In the genomic region with DNA sequence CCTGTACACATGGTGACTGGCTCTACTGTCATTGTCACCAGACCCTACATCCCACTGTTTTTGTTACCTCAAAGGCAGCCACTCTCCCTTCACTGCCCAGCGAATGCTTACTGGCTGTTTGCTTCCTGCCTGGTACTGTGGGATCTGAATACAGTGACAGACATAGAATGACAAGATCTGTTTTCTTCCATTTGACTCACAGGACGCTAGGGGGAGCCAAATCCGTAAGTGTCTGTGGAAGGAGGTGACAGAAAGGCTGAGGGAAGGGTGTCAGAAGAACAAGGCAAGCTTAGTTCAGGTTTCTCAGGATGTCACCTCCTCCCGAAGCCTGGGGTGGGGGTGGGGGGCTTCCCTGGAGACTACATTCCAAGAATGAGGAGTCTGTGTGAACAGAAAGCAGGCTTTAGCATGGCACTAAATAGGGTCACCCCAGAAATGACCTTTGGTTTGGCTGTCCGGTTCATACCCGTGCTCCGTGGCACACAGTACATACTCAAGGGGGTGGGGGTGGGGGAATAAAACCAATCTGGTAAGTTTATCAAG, we compare ENCODE assay signal across 9 mouse cellular contexts. TPM values are rescaled to one million over a fixed set of nuclear protein-coding genes. Genes with fewer than 3 reads are reported as not detected.
A peak's percentile ranks its signal among the peaks of the same experiment; 100 is the strongest.
DNase-seq lines count a peak whose midpoint lies in the region; ATAC-seq and TF ChIP-seq lines count a peak whose summit lies in the region.
"Had no signal": no experiment of that assay in that cellular context is flagged by ENCODE, and none has a peak within 500 bp of the region (broad histone marks: within the 10 kb centered on the region; RNA-seq: fewer than 3 reads in every experiment).

No protein-coding gene starts in this region.

- H3K27ac ChIP-seq in gastrocnemius, adult 2 months = peak overlapping the region; percentile 85

- peak; percentile 35 for DNase-seq in 3134 (ENCODE audit: extremely low read depth, insufficient read length, low spot score)
- peak; percentile 74 for DNase-seq in gastrocnemius, adult 2 months
- peak; percentile 75 to 77 for DNase-seq in left cerebral cortex, postnatal 10 days (ENCODE audit: extremely low spot score in 1 of 2, low spot score in 2 of 2)
- DNase-seq in right cerebral cortex, postnatal 25 days = peak; percentile 70

- H3K4me3 ChIP-seq in gastrocnemius, adult 2 months = peak overlapping the region; percentile 57
- H3K4me3 ChIP-seq: erythroblast, embryonic 14.5 days had no signal

- peak; percentile 76 for TF ChIP-seq CTCF in gastrocnemius, adult 2 months (IDR thresholded peaks at IDR 0.05)

- intact Hi-C loops in gastrocnemius, adult 2 months (cut with DNase I) = loop anchor here (2.0 to 5.0 kb wide), 7 partner anchors 91 to 971 kb away; a partner anchor contains a TSS
- intact Hi-C loops in left cerebral cortex, postnatal 10 days (cut with DNase I) = loop anchor here (5.0 to 10.0 kb wide), 6 partner anchors 236 to 971 kb away; no protein-coding TSS in a partner anchor

- ATAC-seq in activated CD4-positive, CD25-positive, alpha-beta regulatory T cell, adult 4 months = peak; percentile 82
- peak; percentile 87 for ATAC-seq in common myeloid progenitor, adult 5-6 weeks (replicated peaks; ENCODE audit: low read depth, poor library complexity, severe bottlenecking)
- peak; percentile 65 for ATAC-seq in inflammation-experienced regulatory T-cells, adult 6 months
- peak; percentile 94 for ATAC-seq in megakaryocyte progenitor cell, adult 5-6 weeks (replicated peaks; ENCODE audit: poor library complexity)

RNA-seq across cellular contexts. Expression of a gene that starts 43.6 kb away (rescaled TPM):
- polyA plus RNA-seq in activated CD4-positive, CD25-positive, alpha-beta regulatory T cell, adult 4 months (2017; shearing (Covaris generic)) = not detected
- not detected in 2 replicates for total RNA-seq in common myeloid progenitor, adult 5-6 weeks (2017)
- 100 to 1,000 TPM in 1 of 2 experiments, 10 to 100 TPM in 1; 60.5 to 195 TPM for total RNA-seq in gastrocnemius, adult 2 months (2021)
- polyA plus RNA-seq in inflammation-experienced regulatory T-cells, adult 6 months (2017; shearing (Covaris generic)) = not detected
- 1 to 10 TPM; 1.3 to 2.3 TPM for total RNA-seq in left cerebral cortex, postnatal 10 days (2021)
- not detected in 2 replicates for total RNA-seq in megakaryocyte progenitor cell, adult 5-6 weeks (2015)
- total RNA-seq in megakaryocyte progenitor cell, adult 5-6 weeks (2017) = 0.30 TPM in 1 of 2 replicates, not detected in the other
- polyA plus RNA-seq: erythroblast, embryonic 14.5 days had no signal

Comparison
In these comparisons a context has a peak if more than half of its experiments do, and no peak if none do; other contexts are left out.
1. Peak in every context shown above with its lines: DNase-seq, ATAC-seq, H3K4me3 ChIP-seq and H3K27ac ChIP-seq.
2. RNA of a gene that starts 43.6 kb away (total RNA-seq): 60.5 to 195 TPM in gastrocnemius, adult 2 months; 1.3 to 2.3 TPM in left cerebral cortex, postnatal 10 days, not detected in common myeloid progenitor, adult 5-6 weeks and 0.30 TPM in megakaryocyte progenitor cell, adult 5-6 weeks; every median in the first group is over 10 times any median in the second.